Mouse (Mus musculus): Measurements from ENCODE around the gene Gm13889. TPM values are rescaled to one million over a fixed set of nuclear protein-coding genes. Genes with fewer than 3 reads are reported as not detected.

Gene Gm13889
- polyA plus RNA-seq, 1 experiment from 2014 or later = 26.4 TPM

GRCm38 (mm10) chr2:93976436-93977252, 19.6 kb upstream of the Gm13889 start:
- ATAC-seq (ENCODE audit: insufficient read depth, low FRiP score, low read depth) = peak; percentile 61
- peak overlapping the region; percentile 9; the same call in 1 of the 2 replicates for H3K9ac ChIP-seq
- peak overlapping the region; percentile 77 for H3K27ac ChIP-seq
- 2% methylated on average over 37 of the region's 37 CpGs for WGBS
- peak overlapping the region; percentile 34 for H3K4me3 ChIP-seq (replicated peaks)
- H3K4me1 ChIP-seq = peaks cover 31% of the 10 kb centered on the region
- no peaks in the 10 kb centered on the region for H3K9me3 ChIP-seq
- peak overlapping the region; percentile 70 for H3K4me2 ChIP-seq
- no peaks in the 10 kb centered on the region for H3K36me3 ChIP-seq
- H3K27me3 ChIP-seq (replicated peaks) = no peaks in the 10 kb centered on the region; the same call in 1 of the 2 replicates

DNA sequence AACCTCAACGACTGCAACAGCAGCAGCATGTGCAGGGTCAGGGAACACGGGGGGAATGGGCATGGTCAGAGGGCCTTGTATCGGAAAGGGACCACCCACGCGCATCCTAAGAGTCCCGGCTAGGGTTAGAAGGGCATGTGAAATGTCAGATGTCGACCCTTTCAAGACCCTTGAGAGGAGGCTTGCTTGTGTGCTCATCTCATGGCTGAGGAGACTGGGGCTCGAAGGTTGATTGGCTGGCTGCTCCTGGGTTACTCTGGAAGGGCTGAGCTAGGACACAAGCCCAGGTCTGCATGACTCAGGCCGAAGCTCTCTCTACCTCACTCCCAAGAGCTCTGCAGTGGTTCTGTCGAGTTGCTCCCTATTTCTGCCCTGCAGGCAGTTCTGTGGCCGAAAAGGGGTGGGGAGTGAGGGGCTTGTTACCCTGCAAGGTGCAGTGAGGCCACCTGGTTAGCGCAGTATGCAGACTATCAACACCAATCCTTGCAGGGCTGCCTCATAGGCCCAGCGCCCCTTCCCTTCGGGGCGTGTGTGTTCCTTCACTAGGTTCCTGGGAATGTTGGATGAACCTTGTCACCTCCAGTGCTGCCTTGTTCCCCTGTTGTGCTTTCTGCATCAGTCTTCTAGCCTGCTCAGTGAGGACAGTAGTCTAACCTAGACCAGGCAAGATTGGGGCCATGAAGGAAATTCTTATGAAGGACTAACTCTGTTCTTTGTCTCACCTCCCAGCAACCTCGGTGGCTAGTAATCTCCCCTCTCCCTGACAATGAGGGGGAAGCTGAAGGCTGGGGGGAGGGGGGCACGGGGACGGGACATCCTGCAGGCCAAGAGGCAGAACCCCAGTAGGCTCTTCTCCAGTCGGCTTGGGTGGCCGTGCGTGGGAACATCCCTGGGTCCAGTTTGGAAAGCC, 18.8 kb upstream of the Gm13889 start:
- H3K4me1 ChIP-seq = peaks cover 31% of the 10 kb centered on the region
- H3K27ac ChIP-seq = peak overlapping the region; percentile 77
- WGBS = 24% methylated on average over 21 of the region's 21 CpGs
- peak overlapping the region; percentile 34 for H3K4me3 ChIP-seq (replicated peaks)
- no peak; the same call in 1 of the 2 replicates for ATAC-seq (ENCODE audit: insufficient read depth, low FRiP score, low read depth)
- H3K36me3 ChIP-seq = no peaks in the 10 kb centered on the region
- peak overlapping the region; percentile 6; the same call in 1 of the 2 replicates for H3K9ac ChIP-seq
- H3K4me2 ChIP-seq = peak overlapping the region; percentile 70
- no peaks in the 10 kb centered on the region for H3K9me3 ChIP-seq
- no peaks in the 10 kb centered on the region; the same call in 1 of the 2 replicates for H3K27me3 ChIP-seq (replicated peaks)

GRCm38 (mm10) chr2:93975041-93975440, 18.0 kb upstream of the Gm13889 start:
- Histone ChIP-seq H3K4me2 (no peak overlapping the region), H3K4me3 (replicated peaks) (no peak overlapping the region), H3K9me3 (no peaks in the 10 kb centered on the region), H3K27me3 (replicated peaks) (no peaks in the 10 kb centered on the region; the same call in 1 of the 2 replicates), H3K27ac (no peak overlapping the region), H3K9ac (no peak overlapping the region), H3K36me3 (no peaks in the 10 kb centered on the region), H3K4me1 (peaks cover 30% of the 10 kb centered on the region)
- WGBS = 45% methylated on average over 7 of the region's 7 CpGs
- no peak for ATAC-seq (ENCODE audit: insufficient read depth, low FRiP score, low read depth)

- no peak overlapping the region for H3K4me3 ChIP-seq (replicated peaks)
- peaks cover 10% of the 10 kb centered on the region for H3K4me1 ChIP-seq
- H3K9me3 ChIP-seq = no peaks in the 10 kb centered on the region
- H3K9ac ChIP-seq = no peak overlapping the region
- no peaks in the 10 kb centered on the region for H3K36me3 ChIP-seq
- no peak overlapping the region for H3K27ac ChIP-seq
- 65% methylated on average over 3 of the region's 3 CpGs for WGBS
- ATAC-seq (ENCODE audit: insufficient read depth, low FRiP score, low read depth) = no peak
- H3K4me2 ChIP-seq = no peak overlapping the region
- H3K27me3 ChIP-seq (replicated peaks) = no peaks in the 10 kb centered on the region; the same call in 1 of the 2 replicates
Observed at GRCm38 (mm10) chr2:93971647-93972046, 14.6 kb upstream of the Gm13889 start.

- ATAC-seq (ENCODE audit: insufficient read depth, low FRiP score, low read depth) = no peak
- Histone ChIP-seq H3K27ac (no peak overlapping the region), H3K36me3 (no peaks in the 10 kb centered on the region), H3K4me3 (replicated peaks) (no peak overlapping the region), H3K4me1 (0 out of 2 replicates have a peak, but pooled peaks cover 4% of the 10 kb centered on the region), H3K4me2 (no peak overlapping the region), H3K9ac (no peak overlapping the region), H3K9me3 (no peaks in the 10 kb centered on the region), H3K27me3 (replicated peaks) (no peaks in the 10 kb centered on the region)
- 47% methylated on average over 7 of the region's 7 CpGs for WGBS
Observed at GRCm38 (mm10) chr2:93964494-93965160, 7.6 kb upstream of the Gm13889 start.

DNA sequence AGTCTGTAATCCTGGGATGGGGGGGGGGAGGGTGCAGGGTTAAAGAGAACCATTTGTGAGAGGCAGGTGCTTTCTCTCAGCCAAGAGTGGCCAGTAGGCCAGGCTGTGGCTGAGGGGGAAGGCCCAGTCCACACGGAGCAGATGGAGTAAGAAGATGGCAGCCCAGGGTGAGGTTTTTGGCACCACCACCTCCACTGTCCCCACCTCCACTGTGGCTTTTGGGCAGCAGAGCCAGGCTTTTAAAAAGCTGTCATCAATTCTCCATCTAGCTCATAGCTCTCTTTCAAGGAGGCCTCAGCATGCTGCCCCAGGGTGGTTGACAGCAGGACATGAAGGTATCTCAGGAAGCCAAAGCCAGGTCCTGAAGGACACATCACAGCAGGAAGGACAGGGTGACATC, 6.8 kb upstream of the Gm13889 start:
- ATAC-seq (ENCODE audit: insufficient read depth, low FRiP score, low read depth) = no peak
- H3K9me3 ChIP-seq = no peaks in the 10 kb centered on the region
- H3K4me1 ChIP-seq = 0 out of 2 replicates have a peak, but pooled peaks cover 4% of the 10 kb centered on the region
- H3K4me2 ChIP-seq = no peak overlapping the region
- WGBS = 50% methylated on average over 1 of the region's 1 CpGs
- no peaks in the 10 kb centered on the region for H3K36me3 ChIP-seq
- no peaks in the 10 kb centered on the region for H3K27me3 ChIP-seq (replicated peaks)
- no peak overlapping the region for H3K9ac ChIP-seq
- H3K27ac ChIP-seq = no peak overlapping the region
- H3K4me3 ChIP-seq (replicated peaks) = no peak overlapping the region

DNA sequence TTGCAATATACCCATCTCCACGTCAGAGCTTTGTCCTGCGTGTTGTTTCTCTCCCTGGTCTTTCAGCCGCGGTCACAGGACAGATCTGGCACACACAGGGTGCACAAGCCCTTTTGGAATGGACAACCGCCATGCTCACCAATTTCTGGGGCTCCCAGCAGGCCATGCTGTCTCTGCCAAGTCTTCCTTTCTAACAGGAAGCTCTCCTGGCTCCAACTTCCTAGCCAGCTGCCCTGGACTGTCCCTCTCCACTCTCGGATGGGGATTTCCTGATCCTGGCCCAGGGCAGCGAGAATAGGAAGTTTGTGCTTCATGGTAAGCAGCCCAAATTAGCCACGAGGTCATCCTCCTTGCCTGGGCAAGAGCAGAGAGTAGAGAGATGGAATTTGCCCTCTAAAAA, 4.7 kb upstream of the Gm13889 start:
- WGBS = 67% methylated on average over 8 of the region's 8 CpGs
- Histone ChIP-seq H3K4me3 (replicated peaks) (no peak overlapping the region), H3K27me3 (replicated peaks) (peaks cover 16% of the 10 kb centered on the region), H3K4me1 (0 out of 2 replicates have a peak, but pooled peaks cover 4% of the 10 kb centered on the region), H3K27ac (no peak overlapping the region), H3K4me2 (no peak overlapping the region), H3K9ac (no peak overlapping the region), H3K36me3 (no peaks in the 10 kb centered on the region), H3K9me3 (no peaks in the 10 kb centered on the region)
- ATAC-seq (ENCODE audit: insufficient read depth, low FRiP score, low read depth) = no peak

DNA sequence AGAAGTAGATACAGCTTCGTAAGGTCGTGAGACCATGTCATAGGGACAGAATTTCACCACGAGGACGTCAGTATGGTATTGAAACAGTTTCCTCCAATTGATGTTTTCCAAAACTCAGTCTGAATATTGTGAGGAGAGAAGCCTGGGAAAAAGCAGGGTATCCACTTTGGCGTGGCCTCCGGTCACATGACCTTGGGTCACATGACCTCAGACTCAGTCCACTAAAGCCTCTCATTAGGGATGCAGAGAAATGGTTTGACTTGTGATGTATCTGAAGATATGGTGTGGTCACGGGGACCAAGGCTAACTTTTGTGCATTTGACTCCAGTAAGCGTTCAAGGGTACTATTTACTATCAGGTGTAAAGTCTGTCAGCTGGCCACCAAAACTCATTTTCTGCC, 2.3 kb upstream of the Gm13889 start:
- Histone ChIP-seq H3K27ac (no peak overlapping the region), H3K9me3 (no peaks in the 10 kb centered on the region), H3K4me2 (no peak overlapping the region), H3K4me3 (replicated peaks) (no peak overlapping the region), H3K27me3 (replicated peaks) (peaks cover 32% of the 10 kb centered on the region), H3K36me3 (no peaks in the 10 kb centered on the region), H3K9ac (no peak overlapping the region), H3K4me1 (peaks cover 19% of the 10 kb centered on the region; the same call in 1 of the 2 replicates)
- WGBS = 69% methylated on average over 8 of the region's 8 CpGs
- no peak for ATAC-seq (ENCODE audit: insufficient read depth, low FRiP score, low read depth)

GRCm38 (mm10) chr2:93958216-93958615, 1.2 kb upstream of the Gm13889 start:
- H3K4me3 ChIP-seq (replicated peaks) = no peak overlapping the region
- no peak overlapping the region for H3K9ac ChIP-seq
- ATAC-seq (ENCODE audit: insufficient read depth, low FRiP score, low read depth) = no peak
- WGBS = 74% methylated on average over 3 of the region's 3 CpGs
- H3K4me2 ChIP-seq = no peak overlapping the region
- peaks cover 32% of the 10 kb centered on the region for H3K27me3 ChIP-seq (replicated peaks)
- H3K27ac ChIP-seq = no peak overlapping the region
- H3K36me3 ChIP-seq = no peaks in the 10 kb centered on the region
- peaks cover 24% of the 10 kb centered on the region; the same call in 1 of the 2 replicates for H3K4me1 ChIP-seq
- no peaks in the 10 kb centered on the region for H3K9me3 ChIP-seq

GRCm38 (mm10) chr2:93957785-93958175, 779 bp upstream of the Gm13889 start:
- H3K36me3 ChIP-seq = no peaks in the 10 kb centered on the region
- H3K9me3 ChIP-seq = no peaks in the 10 kb centered on the region
- H3K27ac ChIP-seq = no peak overlapping the region
- 60% methylated on average over 8 of the region's 8 CpGs for WGBS
- H3K4me1 ChIP-seq = peaks cover 24% of the 10 kb centered on the region; the same call in 1 of the 2 replicates
- H3K4me3 ChIP-seq (replicated peaks) = no peak overlapping the region
- H3K9ac ChIP-seq = no peak overlapping the region
- H3K27me3 ChIP-seq (replicated peaks) = peaks cover 32% of the 10 kb centered on the region
- ATAC-seq (ENCODE audit: insufficient read depth, low FRiP score, low read depth) = no peak
- H3K4me2 ChIP-seq = no peak overlapping the region

DNA sequence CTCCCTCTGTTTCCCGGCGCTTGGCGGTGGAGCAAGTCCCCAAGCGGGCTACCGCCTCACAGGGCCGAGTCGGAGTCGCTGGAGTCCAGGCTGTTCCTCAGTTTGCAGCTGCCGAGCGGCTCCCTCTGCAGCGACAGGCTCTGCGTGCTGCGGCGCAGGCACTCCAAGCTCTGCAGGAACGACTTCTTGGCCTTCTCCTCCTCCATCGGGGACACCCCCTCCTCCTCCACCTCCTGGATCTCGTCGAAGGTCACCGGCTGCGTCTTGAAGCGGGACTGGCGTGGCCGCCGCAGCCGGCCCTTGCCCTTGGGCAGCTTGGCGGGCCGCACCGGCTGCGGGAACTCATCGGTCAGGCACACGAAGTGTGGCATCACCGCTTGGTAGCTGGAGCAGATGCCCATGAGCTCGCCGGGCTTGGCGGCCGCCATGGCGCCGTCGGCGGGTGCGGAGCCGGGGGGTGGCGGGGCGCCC, 635 bp downstream of the Gm13889 start:
- Histone ChIP-seq H3K4me3 (replicated peaks) (peak overlapping the region; percentile 67), H3K36me3 (no peaks in the 10 kb centered on the region), H3K4me1 (peaks cover 24% of the 10 kb centered on the region; the same call in 1 of the 2 replicates), H3K27ac (peak overlapping the region; percentile 76), H3K9ac (peak overlapping the region; percentile 57), H3K4me2 (peak overlapping the region; percentile 75), H3K27me3 (replicated peaks) (peaks cover 32% of the 10 kb centered on the region), H3K9me3 (no peaks in the 10 kb centered on the region)
- under 1% methylated on average over 43 of the region's 44 CpGs for WGBS
- peak; percentile 48; the same call in 1 of the 2 replicates for ATAC-seq (ENCODE audit: insufficient read depth, low FRiP score, low read depth)
